Mouse (Mus musculus): Measurements from ENCODE around the gene Immp2l.

DNA sequence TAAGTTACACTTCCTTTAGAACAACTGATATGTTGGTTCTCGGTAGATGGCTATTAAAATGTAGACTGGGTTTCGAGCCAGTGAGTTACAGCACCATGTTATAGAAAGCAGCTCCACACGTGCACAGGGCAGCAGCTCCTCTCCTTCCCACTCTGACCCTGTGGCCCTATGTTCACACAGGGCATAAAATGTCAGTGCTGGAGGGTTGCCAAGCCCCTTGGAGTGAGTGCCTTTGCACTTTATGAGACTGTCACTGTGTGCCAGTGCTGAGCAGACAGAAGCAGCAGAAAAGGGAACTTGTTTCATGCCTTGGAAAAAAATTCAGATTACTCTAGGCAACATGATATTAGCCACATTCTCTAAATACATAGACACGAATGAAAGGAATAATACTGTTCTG is 414.6 kb downstream of the Immp2l start:
- TF ChIP-seq HCFC1 (IDR thresholded peaks at IDR 0.05; ENCODE audit: borderline replicate concordance, insufficient read depth, low read length) (no peak), CHD2 (IDR thresholded peaks at IDR 0.05; ENCODE audit: low read depth, low read length) (no peak), MAFK (IDR thresholded peaks at IDR 0.05; ENCODE audit: insufficient read depth, low read depth, low read length) (no peak)

Measured in ES-E14 (cell line).